Mouse (Mus musculus): ENCODE measurements around the gene Spout1. TPM values are rescaled to one million over a fixed set of nuclear protein-coding genes. Genes with fewer than 3 reads are reported as not detected.
"Not testable (repeated sequence)": the region's sequence is repeated elsewhere in the genome, so short reads cannot be mapped to it uniquely, and the experiment has no call there.

The Spout1 gene
- total RNA-seq, 2 experiments from 2014 or later: 32.5 to 33.9 TPM

- no peak for DNase-seq (ENCODE audit: low spot score in 2 of 2)
Observed at GRCm38 (mm10) chr2:30183721-30184120, 5.5 kb upstream of the Spout1 start.

GRCm38 (mm10) chr2:30182424-30182823 lies 4.2 kb upstream of the Spout1 start:
- DNase-seq (ENCODE audit: low spot score in 2 of 2): no peak

GRCm38 (mm10) chr2:30178711-30179110 lies 452 bp upstream of the Spout1 start:
- not testable (repeated sequence) for DNase-seq (ENCODE audit: low spot score in 2 of 2)

- DNase-seq (ENCODE audit: low spot score in 2 of 2): no peak
Observed at GRCm38 (mm10) chr2:30176561-30176960, 1.7 kb downstream of the Spout1 start.

- no peak for DNase-seq (ENCODE audit: low spot score in 2 of 2)
Observed at GRCm38 (mm10) chr2:30175897-30176296, 2.4 kb downstream of the Spout1 start.

GRCm38 (mm10) chr2:30173541-30174240 lies 4.6 kb downstream of the Spout1 start:
- no peak for DNase-seq (ENCODE audit: low spot score in 2 of 2)

GRCm38 (mm10) chr2:30171997-30172382 lies 6.3 kb downstream of the Spout1 start:
- no peak for DNase-seq (ENCODE audit: low spot score in 2 of 2)

GRCm38 (mm10) chr2:30171371-30171996 lies 6.8 kb downstream of the Spout1 start, which contains the start of gene Endog:
Gene Endog, plus strand, starts transcription at chr2:30171493.
- DNase-seq (ENCODE audit: low spot score in 2 of 2): peak; percentile 82 to 89

GRCm38 (mm10) chr2:30166677-30167076 lies 11.6 kb downstream of the Spout1 start:
- no peak for DNase-seq (ENCODE audit: low spot score in 2 of 2)

- DNase-seq (ENCODE audit: low spot score in 2 of 2): no peak
Observed at GRCm38 (mm10) chr2:30164340-30164932, 13.8 kb downstream of the Spout1 start.

GRCm38 (mm10) chr2:30161809-30162208 lies 16.4 kb downstream of the Spout1 start:
- no peak for DNase-seq (ENCODE audit: low spot score in 2 of 2)

- not testable (repeated sequence) for DNase-seq (ENCODE audit: low spot score in 2 of 2)
Observed at GRCm38 (mm10) chr2:30159871-30160270, 18.4 kb downstream of the Spout1 start.

- no peak for DNase-seq (ENCODE audit: low spot score in 2 of 2)
Observed at GRCm38 (mm10) chr2:30152616-30153015, 25.6 kb downstream of the Spout1 start.

GRCm38 (mm10) chr2:30151840-30152239 lies 26.4 kb downstream of the Spout1 start:
- DNase-seq (ENCODE audit: low spot score in 2 of 2): no peak

- DNase-seq (ENCODE audit: low spot score in 2 of 2): no peak
Observed at GRCm38 (mm10) chr2:30147466-30147865, 30.8 kb downstream of the Spout1 start.

- DNase-seq (ENCODE audit: low spot score in 2 of 2): no peak
Observed at GRCm38 (mm10) chr2:30144436-30144835, 33.8 kb downstream of the Spout1 start.

GRCm38 (mm10) chr2:30140021-30140420 lies 38.2 kb downstream of the Spout1 start:
- not testable (repeated sequence) for DNase-seq (ENCODE audit: low spot score in 2 of 2)

- DNase-seq (ENCODE audit: low spot score in 2 of 2): no peak
Observed at GRCm38 (mm10) chr2:30136458-30136857, 41.8 kb downstream of the Spout1 start.

- DNase-seq (ENCODE audit: low spot score in 2 of 2): no peak
Observed at GRCm38 (mm10) chr2:30134928-30135620, 43.2 kb downstream of the Spout1 start.

GRCm38 (mm10) chr2:30134378-30134711 lies 43.9 kb downstream of the Spout1 start:
- DNase-seq (ENCODE audit: low spot score in 2 of 2): no peak

GRCm38 (mm10) chr2:30133613-30134377 lies 44.5 kb downstream of the Spout1 start, which contains the start of gene Tbc1d13:
Gene Tbc1d13, plus strand, starts transcription at chr2:30133746.
- peak; percentile 97 to 99 for DNase-seq (ENCODE audit: low spot score in 2 of 2)
